ENCODE assay signal across 12 mouse cellular contexts in the genomic region with DNA sequence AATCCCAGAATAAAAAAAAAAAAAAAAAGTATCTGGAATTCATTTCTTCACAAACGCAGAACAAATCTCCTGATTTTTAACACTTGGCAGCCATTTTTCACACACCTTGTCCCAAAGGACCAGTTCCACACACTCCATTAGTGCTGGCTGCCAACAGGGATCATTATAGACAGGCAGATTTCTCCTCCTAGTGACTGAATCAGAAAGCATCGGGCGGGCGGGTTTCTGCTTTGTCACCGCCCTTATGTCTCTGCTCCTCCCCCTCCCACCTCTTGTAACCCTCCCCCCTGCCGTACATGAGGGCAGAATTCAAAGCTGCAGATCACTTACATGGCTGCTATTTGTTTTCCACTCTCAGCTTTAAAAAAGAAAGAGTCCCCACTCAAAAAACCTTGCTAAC.
DNase-seq lines count a peak whose midpoint lies in the region; ATAC-seq and TF ChIP-seq lines count a peak whose summit lies in the region.
"Had no signal": no experiment of that assay in that cellular context is flagged by ENCODE, and none has a peak within 500 bp of the region (broad histone marks: within the 10 kb centered on the region; RNA-seq: fewer than 3 reads in every experiment).

No protein-coding gene starts in this region.

- no peak for TF ChIP-seq POLR2A in thymus, adult 2 months (IDR thresholded peaks at IDR 0.05; ENCODE audit: control insufficient read depth, extremely low read depth, insufficient read depth, low read length, poor library complexity)

- H3K9me3 ChIP-seq in forebrain, embryonic 10.5 days = no peaks in the 10 kb centered on the region
- no peaks in the 10 kb centered on the region for H3K9me3 ChIP-seq in limb, embryonic 12.5 days

- H3K4me1 ChIP-seq in forebrain, embryonic 10.5 days = peaks cover 16% of the 10 kb centered on the region
- peaks cover 17% of the 10 kb centered on the region for H3K4me1 ChIP-seq in limb, embryonic 12.5 days (replicated peaks)
- H3K4me1 ChIP-seq in thymus, adult 2 months (replicated peaks; ENCODE audit: control insufficient read depth, insufficient read depth, low read length) = no peaks in the 10 kb centered on the region

- H3K4me2 ChIP-seq in limb, embryonic 12.5 days = 0 out of 2 replicates have a peak overlapping the region, but pooled peaks have one; percentile 26

- H3K27ac ChIP-seq in forebrain, embryonic 10.5 days = peak overlapping the region; percentile 53; the same call in 1 of the 2 replicates
- H3K27ac ChIP-seq in limb, embryonic 12.5 days = no peak overlapping the region; the same call in 1 of the 2 replicates
- H3K27ac ChIP-seq in thymus, adult 2 months (ENCODE audit: control insufficient read depth, insufficient read depth, low read length) = no peak overlapping the region
- H3K27ac ChIP-seq: macrophage had no signal

- H3K4me3 ChIP-seq in forebrain, embryonic 10.5 days = no peak overlapping the region
- H3K4me3 ChIP-seq in limb, embryonic 12.5 days (replicated peaks) = no peak overlapping the region
- H3K4me3 ChIP-seq in thymus, adult 2 months (ENCODE audit: control insufficient read depth, insufficient read depth, low read length) = no peak overlapping the region

- H3K36me3 ChIP-seq in forebrain, embryonic 10.5 days (replicated peaks) = no peaks in the 10 kb centered on the region
- H3K36me3 ChIP-seq in limb, embryonic 12.5 days = no peaks in the 10 kb centered on the region
- no peaks in the 10 kb centered on the region for H3K36me3 ChIP-seq in thymus, adult 2 months (ENCODE audit: control insufficient read depth, insufficient read depth, low read length)

- H3K9ac ChIP-seq in limb, embryonic 12.5 days (replicated peaks) = no peak overlapping the region

- 0 out of 2 replicates have a peak, but pooled peaks cover 8% of the 10 kb centered on the region for H3K27me3 ChIP-seq in forebrain, embryonic 10.5 days (ENCODE audit: poor library complexity, severe bottlenecking)
- H3K27me3 ChIP-seq in limb, embryonic 12.5 days = no peaks in the 10 kb centered on the region; the same call in 1 of the 2 replicates
- no peaks in the 10 kb centered on the region for H3K27me3 ChIP-seq in thymus, adult 2 months (ENCODE audit: control insufficient read depth, insufficient read depth, low read length)

- no peak for TF ChIP-seq CTCF in thymus, adult 2 months (IDR thresholded peaks at IDR 0.05; ENCODE audit: borderline replicate concordance, control insufficient read depth, extremely low read depth, insufficient read depth, low read length, poor library complexity)

- 9% methylated on average over 6 of the region's 6 CpGs for WGBS in forebrain, embryonic 10.5 days
- 2% methylated on average over 6 of the region's 6 CpGs for WGBS in limb, embryonic 12.5 days
- WGBS in thymus, adult 2 months = 12% methylated on average over 6 of the region's 6 CpGs

- ATAC-seq in limb, embryonic 12.5 days (ENCODE audit: insufficient number of reproducible peaks, insufficient read depth, low FRiP score, low TSS enrichment, low read depth) = peak; percentile 68; the same call in 1 of the 2 replicates
- ATAC-seq in erythroblast, adult 5-6 weeks (replicated peaks; ENCODE audit: low FRiP score, poor library complexity, severe bottlenecking) = no peak
- ATAC-seq: activated CD4-positive, CD25-positive, alpha-beta regulatory T cell, adult 4 months had no signal

- DNase-seq in adrenal gland, postnatal 10 days = peak; percentile 10
- no peak for DNase-seq in adrenal gland, adult 8-10 months
- DNase-seq in 3T3-L1 (ENCODE audit: low read depth, low spot score) = peak; percentile 5
- peak; percentile 33 for DNase-seq in forebrain, embryonic 10.5 days (ENCODE audit: extremely low spot score, low spot score)
- DNase-seq in frontal cortex, adult 2 months (ENCODE audit: extremely low spot score in 1 of 2, low spot score in 1 of 2) = no peak
- no peak for DNase-seq in thymus, adult 2 months
- DNase-seq: kidney, postnatal 14 days; right cerebral cortex, postnatal 4 days had no signal

Comparison
In these comparisons a context has a peak if more than half of its experiments do, and no peak if none do; other contexts are left out.
1. DNase-seq: peak in adrenal gland, postnatal 10 days (single experiment), 3T3-L1 (single experiment) and forebrain, embryonic 10.5 days (single experiment); none in adrenal gland, adult 8-10 months (single experiment), frontal cortex, adult 2 months (0 of 2) and thymus, adult 2 months (single experiment).